Mouse (Mus musculus) stomach, embryonic 14.5 days (tissue): ENCODE results near the gene Olfr1306. TPM values are rescaled to one million over a fixed set of nuclear protein-coding genes. Genes with fewer than 3 reads are reported as not detected.

Experiments used
- ATAC-seq: fragments of 200-750 bp; cut with Nextera tagmentation; 2 replicates; pipeline ENCODE4 v1.8.0; 2017; ENCODE audit warnings: low read depth, moderate TSS enrichment; ENCODE audit not compliant: insufficient number of reproducible peaks, insufficient read depth, low FRiP score
- H3K27ac ChIP-seq: fragments of 300-500 bp; sonication (generic); 2 replicates; pipeline ENCODE4 v1.5.1; 2014; ENCODE audit warnings: mild to moderate bottlenecking, low read length, moderate library complexity, mixed read lengths
- H3K27me3 ChIP-seq: fragments of 300-500 bp; sonication (generic); 2 replicates; pipeline ENCODE4 v1.6.1; 2014; ENCODE audit warnings: low read length, control low read depth, mixed read lengths; ENCODE audit not compliant: control insufficient read depth, insufficient read depth
- H3K36me3 ChIP-seq: fragments of 300-500 bp; sonication (generic); 2 replicates; pipeline ENCODE4 v1.6.1; 2014; ENCODE audit warnings: mild to moderate bottlenecking, control low read depth, low read length, moderate library complexity, mixed read lengths; ENCODE audit not compliant: control insufficient read depth, insufficient read depth
- H3K4me1 ChIP-seq: fragments of 300-500 bp; sonication (generic); 2 replicates; pipeline ENCODE4 v1.6.1; 2014; ENCODE audit warnings: low read length, control low read depth, mixed read lengths; ENCODE audit not compliant: control insufficient read depth, insufficient read depth
- H3K4me2 ChIP-seq: fragments of 300-500 bp; sonication (generic); replicated peaks from 2 replicates; pipeline ENCODE4 v1.6.1; 2014; ENCODE audit warnings: low read depth, low read length, control low read depth
- H3K4me3 ChIP-seq: fragments of 300-500 bp; sonication (generic); 2 replicates; pipeline ENCODE4 v1.5.1; 2014; ENCODE audit warnings: low read depth, low read length, control low read depth
- H3K9ac ChIP-seq: fragments of 300-500 bp; sonication (generic); replicated peaks from 2 replicates; pipeline ENCODE4 v1.6.1; 2014; ENCODE audit warnings: low read depth, mild to moderate bottlenecking, control low read depth, low read length, moderate library complexity, mixed read lengths
- H3K9me3 ChIP-seq: fragments of 300-500 bp; sonication (generic); 2 replicates; pipeline ENCODE4 v1.6.1; 2016; ENCODE audit warnings: low read depth, low read length, control low read depth; ENCODE audit not compliant: control insufficient read depth
- WGBS: fragments of 180-500 bp; shearing (Covaris S2); extraction: QIAGEN DNeasy Blood & Tissue Kit; methylation state at CpG from one replicate; pipeline ENCODE4 v1.1.7; 2014; 5-methylcytosine and 5-hydroxymethylcytosine counted together
- polyA plus RNA-seq: library from polyadenylated mRNA; unstranded; fragments of >200 nt; fragmentation: Nextera tagmentation; extraction: Ambion mirVana; gene quantifications from 2 replicates; pipeline ENCODE4 v1.2.1, GENCODE M21; 2014

The Olfr1306 gene
- polyA plus RNA-seq: not detected in 2 replicates

GRCm38 (mm10) chr2:111916171-111916570 lies at the start of gene Olfr1306:
Gene Olfr1306 (minus strand): TSS chr2:111916271.
- 76% methylated on average over 1 of the region's 1 CpGs for WGBS
- Histone ChIP-seq H3K4me2 (no peak within 1 kb of the TSS), H3K36me3 (no peaks in the 10 kb centered on the region), H3K9ac (no peak within 1 kb of the TSS), H3K4me1 (no peaks in the 10 kb centered on the region), H3K27ac (no peak within 1 kb of the TSS), H3K4me3 (no peak within 1 kb of the TSS), H3K9me3 (no peaks in the 10 kb centered on the region), H3K27me3 (no peaks in the 10 kb centered on the region)
- no peak for ATAC-seq

- H3K4me1 ChIP-seq: no peaks in the 10 kb centered on the region
- H3K4me3 ChIP-seq: no peak within 1 kb of the TSS
- no peaks in the 10 kb centered on the region for H3K27me3 ChIP-seq
- no peak within 1 kb of the TSS for H3K4me2 ChIP-seq
- no peak for ATAC-seq
- 56% methylated on average over 1 of the region's 1 CpGs for WGBS
- no peak within 1 kb of the TSS for H3K9ac ChIP-seq
- H3K9me3 ChIP-seq: no peaks in the 10 kb centered on the region
- no peaks in the 10 kb centered on the region for H3K36me3 ChIP-seq
- no peak within 1 kb of the TSS for H3K27ac ChIP-seq
These were observed 48.8 kb upstream of the Olfr1306 start, which contains the start of gene Olfr1308 for GRCm38 (mm10) chr2:111964844-111965243. Gene Olfr1308 (minus strand): TSS chr2:111964944.

GRCm38 (mm10) chr2:111949340-111949739 lies 33.3 kb upstream of the Olfr1306 start, which contains the start of gene Olfr1307:
Gene Olfr1307 (minus strand): TSS chr2:111949440.
- Histone ChIP-seq H3K27ac (no peak within 1 kb of the TSS), H3K4me3 (no peak within 1 kb of the TSS), H3K36me3 (no peaks in the 10 kb centered on the region), H3K9ac (no peak within 1 kb of the TSS), H3K4me2 (no peak within 1 kb of the TSS), H3K9me3 (no peaks in the 10 kb centered on the region), H3K27me3 (no peaks in the 10 kb centered on the region), H3K4me1 (no peaks in the 10 kb centered on the region)
- WGBS: 86% methylated on average over 1 of the region's 1 CpGs
- ATAC-seq: no peak

- H3K27me3 ChIP-seq: no peaks in the 10 kb centered on the region
- H3K27ac ChIP-seq: no peak within 1 kb of the TSS
- H3K4me2 ChIP-seq: no peak within 1 kb of the TSS
- H3K4me1 ChIP-seq: no peaks in the 10 kb centered on the region
- no peaks in the 10 kb centered on the region for H3K9me3 ChIP-seq
- ATAC-seq: no peak
- 90% methylated on average over 2 of the region's 2 CpGs for WGBS
- H3K9ac ChIP-seq: no peak within 1 kb of the TSS
- no peak within 1 kb of the TSS for H3K4me3 ChIP-seq
- H3K36me3 ChIP-seq: no peaks in the 10 kb centered on the region
These were observed 39.0 kb downstream of the Olfr1306 start, which contains the start of gene Olfr1305 for GRCm38 (mm10) chr2:111877049-111877448. Gene Olfr1305 (minus strand): TSS chr2:111877149.

Other genes with a start within 250 kb of the Olfr1306 start
- gene Olfr1301, start 165.3 kb downstream of the Olfr1306 start, polyA plus RNA-seq: not detected in 2 replicates
- not detected in 2 replicates for gene Olfr1302, start 138.8 kb downstream of the Olfr1306 start, polyA plus RNA-seq
- not detected in 2 replicates for gene Olfr1303, start 95.9 kb downstream of the Olfr1306 start, polyA plus RNA-seq
- gene Olfr1305, start 39.1 kb downstream of the Olfr1306 start, polyA plus RNA-seq: not detected in 2 replicates
- not detected in 2 replicates for gene Olfr1307, start 33.2 kb upstream of the Olfr1306 start, polyA plus RNA-seq
- gene Olfr1308, start 48.7 kb upstream of the Olfr1306 start, polyA plus RNA-seq: not detected in 2 replicates
- gene Olfr1309, start 74.0 kb upstream of the Olfr1306 start, polyA plus RNA-seq: not detected in 2 replicates
- gene Olfr1310, start 96.4 kb upstream of the Olfr1306 start, polyA plus RNA-seq: not detected in 2 replicates
- not detected in 2 replicates for gene Olfr1311, start 108.1 kb upstream of the Olfr1306 start, polyA plus RNA-seq
- gene Olfr1312, start 134.0 kb upstream of the Olfr1306 start, polyA plus RNA-seq: not detected in 2 replicates
- gene Olfr1313, start 161.6 kb upstream of the Olfr1306 start, polyA plus RNA-seq: not detected in 2 replicates
- not detected in 2 replicates for gene Olfr1314, start 180.5 kb upstream of the Olfr1306 start, polyA plus RNA-seq
- gene Olfr1315-ps1, start 199.2 kb upstream of the Olfr1306 start, polyA plus RNA-seq: not detected in 2 replicates
- not detected in 2 replicates for gene Olfr1316, start 218.7 kb upstream of the Olfr1306 start, polyA plus RNA-seq
- not detected in 2 replicates for gene Olfr1317, start 224.1 kb upstream of the Olfr1306 start, polyA plus RNA-seq
- not detected in 2 replicates for gene Olfr1318, start 237.9 kb upstream of the Olfr1306 start, polyA plus RNA-seq